Mouse (Mus musculus) adipocyte (in vitro differentiated cells): ENCODE data around the gene Rock2.

Experiments used
- DNase-seq: peaks from one replicate; pipeline ENCODE4 v3.0.0-alpha.2; 2016; ENCODE audit warnings: low spot score

Rock2 gene

DNA sequence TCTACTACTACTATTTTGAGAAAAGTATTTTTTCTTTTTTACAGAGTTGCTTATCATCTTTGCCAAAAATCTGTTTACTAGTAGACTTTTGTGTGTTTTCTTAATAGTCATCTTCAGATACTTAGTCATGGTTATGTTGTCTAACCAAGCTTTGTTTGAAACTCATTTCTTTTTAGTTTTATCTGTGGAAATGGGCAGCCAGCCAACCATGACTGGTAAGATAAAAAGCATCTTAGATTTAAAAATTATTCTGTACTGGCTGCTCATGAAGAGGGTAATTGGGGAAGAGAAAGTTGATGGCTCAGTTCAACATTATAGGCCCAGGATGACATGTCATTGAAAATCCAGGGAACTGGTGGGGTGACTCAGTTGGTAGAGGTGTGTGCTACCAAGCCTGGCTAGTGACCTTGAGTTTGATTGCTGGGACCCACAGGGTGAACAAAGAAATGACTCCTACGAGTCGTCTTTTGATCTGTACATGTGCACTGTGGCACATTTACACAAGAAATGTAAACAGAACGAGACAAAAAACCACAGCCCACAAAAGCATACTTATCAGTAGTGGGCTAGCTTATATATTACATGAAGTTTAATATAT, 6.0 kb downstream of the Rock2 start:
- DNase-seq: no peak

DNA sequence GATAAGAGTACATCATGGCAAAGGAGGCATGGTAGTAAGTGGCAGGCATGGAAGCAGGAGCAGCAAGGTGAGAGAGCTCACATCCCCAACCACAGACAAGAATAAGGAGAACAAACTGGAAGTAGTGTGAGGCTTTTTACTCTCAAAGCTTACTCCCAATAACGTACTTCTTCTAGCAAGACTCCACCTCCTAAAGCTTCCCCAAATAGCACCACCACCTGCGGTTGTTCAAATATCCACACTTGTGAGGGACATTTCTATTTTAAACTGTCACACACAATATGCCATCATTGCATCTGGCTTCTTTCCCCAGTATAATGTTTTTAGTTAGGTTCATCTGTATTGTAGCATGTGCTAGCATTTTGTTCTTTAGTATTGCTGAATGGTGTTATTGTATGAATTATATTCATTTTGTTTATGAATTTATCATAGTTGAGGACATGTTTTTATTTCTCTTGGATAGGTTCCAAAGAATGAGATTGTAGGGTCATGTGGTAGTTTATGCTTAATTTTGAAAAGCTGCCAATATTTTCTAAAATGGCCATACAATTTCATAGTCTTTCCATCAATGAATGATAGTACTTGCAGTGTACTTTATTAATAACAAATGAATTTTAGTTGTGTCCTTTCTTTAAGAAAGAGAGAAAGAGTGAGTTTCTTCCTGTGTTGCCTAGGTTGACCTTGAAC, 9.4 kb downstream of the Rock2 start:
- no peak for DNase-seq

DNA sequence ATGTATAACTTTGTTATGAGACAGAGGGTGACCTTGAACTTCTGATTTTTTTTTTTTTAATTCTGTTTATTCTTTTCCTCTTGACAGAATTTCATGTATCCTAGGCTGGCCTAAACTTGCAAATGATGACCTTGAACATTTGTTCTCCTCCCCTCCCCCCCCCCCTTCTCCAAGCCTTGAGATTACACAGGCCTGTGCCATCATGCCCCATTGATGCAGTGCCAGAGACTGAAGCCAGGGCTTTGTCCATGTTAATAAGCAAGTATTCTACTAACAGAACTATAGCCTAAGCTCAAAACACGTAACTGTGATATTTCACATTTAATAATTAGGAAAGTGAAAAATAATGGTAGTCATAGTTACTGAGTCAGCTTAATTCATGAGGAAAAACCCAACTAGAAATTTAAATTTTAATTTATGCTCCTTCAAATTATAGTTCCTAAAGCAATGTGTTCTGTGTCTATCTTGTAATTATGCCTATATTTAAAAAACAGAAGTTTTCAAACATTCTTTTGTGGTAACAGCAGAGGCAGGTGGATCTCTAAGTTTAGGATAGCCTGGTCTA, 12.7 kb downstream of the Rock2 start:
- no peak for DNase-seq

DNA sequence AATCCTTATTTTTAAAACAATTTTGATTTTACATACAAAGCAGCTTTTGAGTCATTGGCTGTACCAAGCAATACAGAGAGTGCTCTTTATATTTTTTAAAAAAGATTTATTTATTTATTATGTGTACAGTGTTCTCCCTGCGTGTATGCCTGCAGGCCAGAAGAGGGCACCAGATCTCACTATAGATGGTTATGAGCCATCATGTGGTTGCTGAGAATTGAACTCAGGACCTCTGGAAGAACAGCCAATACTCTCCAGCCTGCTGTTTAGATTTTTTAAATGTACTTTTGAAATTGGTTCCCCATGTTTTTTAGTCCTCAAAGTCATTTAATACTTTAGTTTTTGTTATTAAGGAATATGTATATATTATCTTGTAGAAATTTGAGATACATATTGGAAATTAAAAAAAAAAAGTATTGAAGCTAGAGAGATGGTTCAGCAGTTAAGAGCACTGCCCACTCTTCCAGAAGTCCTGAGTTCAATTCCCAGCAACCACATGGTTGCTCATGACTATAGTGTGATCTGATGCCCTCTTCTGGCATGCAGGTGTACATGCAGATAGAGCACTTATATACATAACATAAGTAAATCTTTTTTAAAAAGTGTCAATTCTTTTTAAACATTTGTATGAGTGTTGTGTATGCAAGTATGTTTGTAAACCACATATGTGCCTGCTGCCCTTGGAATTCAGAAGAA, 13.4 kb downstream of the Rock2 start:
- DNase-seq: no peak

DNA sequence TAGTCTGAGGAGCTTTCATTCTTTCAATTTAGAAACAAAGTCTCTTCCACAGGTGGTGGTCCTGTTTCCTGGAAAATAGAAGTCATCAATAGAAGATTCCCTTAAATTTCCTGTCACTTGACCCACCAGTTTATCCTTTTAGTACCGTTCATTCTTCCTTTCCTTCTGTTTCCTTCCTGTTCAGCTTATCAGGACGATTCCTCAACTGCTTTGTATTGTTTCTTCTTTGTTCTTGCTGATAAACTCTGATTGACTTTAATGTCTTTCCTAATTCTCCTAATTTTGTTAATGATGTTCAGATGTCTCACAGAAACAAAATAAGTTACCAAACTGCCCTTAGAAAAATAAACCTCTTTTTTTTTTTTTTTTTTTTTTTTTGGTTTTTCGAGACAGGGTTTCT, 16.8 kb downstream of the Rock2 start:
- no peak for DNase-seq

DNA sequence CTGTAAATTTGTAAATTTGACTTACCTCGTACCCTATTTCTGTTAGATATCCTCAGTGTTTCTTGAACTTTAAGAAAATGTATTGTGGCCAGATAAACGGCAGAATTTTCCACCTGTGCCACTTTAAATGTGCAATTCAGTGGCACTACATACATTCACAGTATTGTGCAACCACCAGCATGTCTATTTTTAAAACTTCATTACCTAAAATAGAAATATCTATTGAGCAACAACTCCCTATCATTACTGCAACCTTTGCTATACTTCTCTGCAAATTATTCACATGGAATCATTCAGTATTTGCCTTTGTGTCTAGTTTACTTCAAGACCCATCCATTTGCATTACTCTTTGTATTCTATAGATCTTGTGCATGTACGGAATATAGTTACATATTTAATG, 17.9 kb downstream of the Rock2 start:
- no peak for DNase-seq

DNA sequence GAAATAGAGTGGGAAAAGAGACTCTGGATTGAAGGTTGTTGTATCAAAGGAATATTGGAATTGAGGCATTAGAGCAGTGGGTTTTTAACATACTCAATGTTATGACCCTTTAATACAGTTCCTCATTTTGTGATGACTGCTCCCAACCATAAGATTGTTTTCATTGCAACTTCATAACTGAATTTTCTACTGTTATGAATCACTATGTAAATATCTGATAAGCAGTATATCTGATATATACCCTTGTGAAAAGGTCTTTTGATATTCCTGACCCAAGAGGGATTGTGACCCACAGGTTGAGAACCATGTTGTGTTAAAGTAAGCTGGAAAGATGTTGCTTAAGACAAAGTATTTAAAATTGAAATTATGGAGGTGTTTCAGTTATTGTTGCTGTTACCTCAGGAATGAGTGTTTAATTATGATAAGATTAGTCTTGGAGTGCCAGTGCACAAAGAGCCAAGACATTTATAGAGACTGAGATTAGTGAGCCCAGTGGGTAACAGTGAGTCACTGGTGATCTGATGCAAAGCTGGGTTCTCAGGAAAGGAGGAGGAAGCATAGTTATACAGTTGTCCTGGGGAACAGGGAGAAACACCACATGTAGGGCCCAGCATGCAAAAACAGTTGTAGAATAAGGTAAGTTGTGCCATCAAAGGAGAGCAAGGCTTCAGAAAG, 25.6 kb downstream of the Rock2 start:
- no peak for DNase-seq

DNA sequence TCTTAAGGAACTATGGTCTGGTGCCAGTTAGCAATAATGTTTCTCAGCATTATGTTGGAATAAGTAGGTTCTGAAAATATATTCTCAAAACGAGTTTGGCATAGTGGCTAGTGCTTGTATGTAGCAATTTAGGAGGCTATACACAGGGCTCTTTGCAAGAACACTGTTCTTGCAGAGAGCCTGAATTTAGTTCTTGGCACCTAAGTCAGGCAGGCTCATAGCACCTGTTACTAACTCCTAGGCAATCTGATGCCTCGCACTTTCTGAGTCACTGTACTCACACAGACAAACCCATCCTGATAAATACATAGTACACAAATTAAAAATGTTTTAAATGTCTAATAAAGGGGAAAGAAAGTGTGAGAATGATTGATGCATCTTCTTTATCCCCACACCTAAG, 33.2 kb downstream of the Rock2 start:
- no peak for DNase-seq

DNA sequence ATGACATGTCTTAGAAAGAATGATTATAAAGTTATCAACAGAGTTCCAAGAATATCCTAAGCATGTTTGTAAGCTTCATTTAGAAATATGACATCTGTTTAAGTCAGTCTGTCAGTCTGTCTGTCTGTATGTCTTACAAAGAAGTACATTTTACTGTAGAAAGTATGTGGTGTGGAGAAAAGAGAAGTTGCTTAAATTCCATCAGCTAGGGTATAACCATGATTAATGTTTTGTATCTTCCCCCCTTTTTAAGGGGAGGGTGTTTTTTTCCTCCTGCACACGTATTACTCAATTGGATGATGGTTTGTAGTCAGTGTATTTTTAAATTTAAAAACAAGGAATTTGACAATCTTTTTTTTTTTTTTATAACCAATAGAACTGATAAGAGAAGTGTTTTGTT, 39.7 kb downstream of the Rock2 start:
- no peak for DNase-seq

DNA sequence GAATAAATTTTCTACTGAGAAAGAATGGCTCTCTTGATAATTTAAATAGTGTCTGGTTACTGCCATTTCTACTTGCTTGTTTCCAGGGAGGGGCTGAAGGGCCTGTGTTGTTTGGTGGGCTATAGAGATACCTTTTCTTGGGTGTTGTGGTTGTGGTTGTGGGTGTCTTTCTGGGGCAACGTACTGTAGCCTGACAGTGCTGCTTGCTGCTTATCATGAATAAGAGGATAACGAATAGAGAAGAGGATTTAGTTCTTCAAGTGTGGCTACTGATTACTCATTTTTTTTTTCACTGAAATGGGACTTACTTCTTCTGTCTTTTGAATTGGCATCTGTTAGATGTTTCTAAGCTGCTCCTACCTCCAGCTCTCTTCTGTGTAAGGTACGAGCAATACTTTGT, 47.3 kb downstream of the Rock2 start:
- no peak for DNase-seq

DNA sequence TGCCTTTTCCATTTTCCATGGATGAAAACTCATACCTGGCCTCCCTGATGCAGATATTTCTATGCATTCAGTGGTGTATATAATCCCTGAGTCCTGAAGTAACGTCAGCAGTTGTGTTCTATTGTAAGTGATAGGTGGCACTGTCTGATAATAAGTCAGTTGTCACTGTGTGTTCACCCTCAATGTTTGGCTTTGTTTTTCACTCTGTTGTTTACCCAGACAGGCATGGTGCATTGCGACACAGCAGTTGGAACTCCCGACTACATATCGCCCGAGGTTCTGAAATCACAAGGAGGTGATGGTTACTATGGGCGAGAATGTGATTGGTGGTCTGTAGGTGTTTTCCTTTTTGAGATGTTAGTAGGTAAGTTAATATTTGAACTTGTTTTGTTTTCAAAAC, 53.5 kb downstream of the Rock2 start:
- peak; percentile 48 for DNase-seq

DNA sequence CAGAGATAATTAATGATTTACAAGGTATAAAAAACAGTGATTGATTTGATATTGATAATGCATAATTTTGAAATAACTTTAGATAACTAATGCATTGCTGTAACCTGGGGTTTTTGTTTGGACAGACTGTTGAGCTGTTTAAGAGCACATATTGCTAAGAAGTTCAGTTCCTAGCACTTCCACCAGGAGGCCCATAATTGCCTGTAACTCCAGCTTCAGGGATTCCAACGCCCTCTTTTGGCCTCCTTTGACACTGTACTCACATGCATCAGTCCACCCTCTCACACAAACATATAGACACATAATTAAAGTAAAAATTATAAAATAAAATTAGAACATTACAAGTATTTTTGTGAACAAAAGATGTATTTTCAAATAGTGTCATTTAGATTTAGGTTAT, 64.2 kb downstream of the Rock2 start:
- DNase-seq: peak; percentile 20

DNA sequence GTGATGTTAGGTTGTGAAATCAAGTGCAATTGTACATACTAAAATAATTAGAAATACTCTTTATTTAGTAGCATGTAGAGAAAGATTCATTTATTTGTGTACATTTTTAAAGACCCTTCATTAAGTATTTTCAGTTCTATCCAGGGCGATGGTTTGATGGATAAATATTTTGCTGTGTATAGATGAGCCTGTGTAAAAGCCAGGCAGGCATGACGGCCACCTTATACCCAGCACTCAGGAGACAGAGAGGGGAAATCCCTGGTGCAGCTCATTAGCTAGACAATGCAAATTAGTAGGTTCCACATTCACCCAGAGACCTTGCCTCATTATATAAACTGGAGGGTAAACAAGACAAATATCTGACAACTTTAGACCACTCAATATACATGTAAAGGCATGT, 68.7 kb downstream of the Rock2 start:
- no peak for DNase-seq

DNA sequence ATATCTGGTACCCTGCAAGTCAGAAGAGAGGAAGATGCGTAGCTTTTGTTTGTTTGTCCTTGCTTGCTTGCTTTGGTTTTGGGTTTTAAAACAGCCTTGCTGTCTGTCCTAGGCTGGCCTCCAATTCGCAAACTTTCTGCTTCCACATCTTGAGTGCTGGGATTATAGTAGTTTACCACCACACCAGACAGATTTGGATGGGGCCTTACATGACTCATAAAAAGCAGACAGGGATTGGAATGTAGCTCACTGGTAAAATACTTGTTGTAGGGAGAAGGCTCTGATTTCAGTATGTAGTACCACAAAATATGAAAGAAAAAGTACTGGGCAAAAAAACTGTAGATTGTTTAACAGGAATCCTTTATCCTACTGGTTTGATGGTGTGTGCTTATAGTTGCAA, 72.1 kb downstream of the Rock2 start:
- no peak for DNase-seq

DNA sequence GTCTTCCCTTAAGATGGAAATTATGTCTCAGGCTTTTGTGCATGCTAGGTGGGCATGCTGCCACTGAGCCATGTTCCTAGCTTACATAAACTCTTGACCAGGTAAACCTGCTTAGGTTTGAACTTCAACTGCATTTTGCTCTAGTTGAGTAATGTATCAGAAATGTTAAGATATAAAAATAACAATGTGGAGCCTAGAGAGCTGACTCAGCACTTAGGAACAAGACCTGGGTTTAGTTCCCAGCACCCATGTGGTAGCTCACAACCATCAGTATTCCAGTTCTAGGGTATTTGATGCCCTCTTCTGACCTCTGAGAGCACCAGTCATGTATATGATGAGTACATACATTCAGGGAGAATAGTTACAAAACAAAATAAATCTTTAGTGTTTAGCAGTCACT, 82.4 kb downstream of the Rock2 start:
- no peak for DNase-seq

DNA sequence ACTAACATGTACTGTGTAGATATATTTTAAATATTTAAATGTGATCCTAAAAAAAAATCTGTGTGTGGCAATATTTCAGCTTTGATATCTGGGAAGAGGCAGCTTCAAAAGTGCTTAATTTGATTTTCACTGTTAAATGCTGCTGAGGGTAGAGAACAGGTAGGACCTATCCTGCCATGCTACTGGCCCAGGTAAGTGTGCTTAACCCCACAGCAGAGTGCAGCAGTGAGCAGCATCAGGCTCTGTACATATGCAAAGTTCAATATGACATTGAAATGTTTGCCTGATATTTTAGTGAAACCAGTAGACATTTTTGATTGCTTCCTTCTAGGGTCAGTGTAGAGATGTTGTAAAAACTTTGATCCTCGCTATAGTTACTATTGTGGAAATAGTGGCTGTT, 91.1 kb downstream of the Rock2 start:
- no peak for DNase-seq

DNA sequence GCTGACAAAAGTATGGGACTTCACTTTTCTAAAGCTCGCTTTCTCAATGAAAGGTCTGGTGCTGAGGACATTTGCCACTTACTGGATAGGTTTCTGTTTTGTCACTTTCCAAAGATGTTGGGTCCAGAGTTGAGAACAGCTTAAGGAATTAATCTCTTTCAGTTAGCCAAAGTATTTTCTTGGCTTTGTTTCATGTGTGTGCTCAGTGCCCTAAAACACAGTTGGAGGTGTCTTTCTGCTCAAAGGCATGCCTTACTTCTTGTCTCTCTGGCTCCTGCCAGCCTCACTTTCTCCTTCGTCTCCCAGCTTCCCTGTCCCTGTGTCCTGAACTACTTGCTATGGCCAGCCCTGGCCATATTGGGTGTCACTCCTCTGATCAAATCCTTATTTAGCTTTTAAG, 96.7 kb downstream of the Rock2 start:
- peak; percentile 54 for DNase-seq

DNA sequence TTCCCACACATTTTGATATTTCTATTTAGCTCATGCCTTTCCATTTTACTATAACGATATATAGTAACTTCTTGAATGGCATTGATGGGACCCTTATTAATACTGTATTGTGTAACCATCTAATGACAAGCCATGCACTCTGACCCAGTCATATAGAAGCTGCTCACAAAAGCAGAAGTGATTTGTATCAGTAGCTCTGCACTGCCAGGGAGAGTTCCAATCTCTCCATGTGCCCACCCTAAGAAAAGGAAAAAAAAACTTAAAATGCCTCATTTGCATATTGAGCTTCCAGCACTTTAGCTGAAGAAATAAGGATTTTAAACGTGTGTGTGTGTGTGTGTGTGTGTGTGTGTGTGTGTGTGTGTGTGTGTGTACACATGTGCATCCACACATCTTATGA, 97.7 kb downstream of the Rock2 start:
- no peak for DNase-seq

DNA sequence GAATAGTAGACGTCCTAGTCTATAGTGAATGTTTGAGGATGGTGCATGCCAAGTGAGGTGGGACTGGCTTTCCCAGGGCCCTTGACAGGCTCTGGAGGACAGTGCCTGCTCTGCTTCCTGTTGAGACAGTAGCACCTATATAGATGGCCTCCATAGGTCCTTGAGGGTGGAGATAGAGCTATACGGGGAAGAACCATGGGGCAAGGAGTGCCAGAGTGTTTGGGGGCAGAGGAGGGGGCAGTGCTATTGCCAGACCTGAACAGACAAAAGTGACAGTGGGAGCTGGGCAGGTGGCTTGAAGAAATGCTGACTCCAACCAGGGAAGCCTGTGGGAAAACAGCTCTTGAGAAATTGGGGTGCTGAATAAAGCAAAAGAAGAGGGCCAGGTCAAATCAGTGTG, 99.6 kb downstream of the Rock2 start:
- no peak for DNase-seq

DNA sequence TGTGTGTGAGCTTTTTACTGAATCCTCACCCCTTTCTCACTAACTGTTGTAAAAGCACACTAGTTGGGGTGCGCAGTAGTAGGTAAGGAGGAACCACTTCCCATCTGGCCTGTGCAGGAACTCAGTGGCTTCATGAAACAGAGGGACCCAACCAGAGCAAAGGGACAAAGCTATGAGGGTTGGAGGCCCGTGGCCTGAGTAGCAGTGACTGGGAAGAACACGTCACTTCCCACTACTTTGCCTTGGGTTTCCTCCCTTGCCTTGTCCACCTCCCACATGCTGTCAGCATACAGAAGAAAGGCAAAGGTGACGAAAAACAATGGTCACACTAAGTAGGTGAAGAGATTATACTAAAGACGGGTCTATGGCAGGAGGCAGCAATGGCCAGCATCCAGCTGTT, 101.6 kb downstream of the Rock2 start:
- peak; percentile 45 for DNase-seq

DNA sequence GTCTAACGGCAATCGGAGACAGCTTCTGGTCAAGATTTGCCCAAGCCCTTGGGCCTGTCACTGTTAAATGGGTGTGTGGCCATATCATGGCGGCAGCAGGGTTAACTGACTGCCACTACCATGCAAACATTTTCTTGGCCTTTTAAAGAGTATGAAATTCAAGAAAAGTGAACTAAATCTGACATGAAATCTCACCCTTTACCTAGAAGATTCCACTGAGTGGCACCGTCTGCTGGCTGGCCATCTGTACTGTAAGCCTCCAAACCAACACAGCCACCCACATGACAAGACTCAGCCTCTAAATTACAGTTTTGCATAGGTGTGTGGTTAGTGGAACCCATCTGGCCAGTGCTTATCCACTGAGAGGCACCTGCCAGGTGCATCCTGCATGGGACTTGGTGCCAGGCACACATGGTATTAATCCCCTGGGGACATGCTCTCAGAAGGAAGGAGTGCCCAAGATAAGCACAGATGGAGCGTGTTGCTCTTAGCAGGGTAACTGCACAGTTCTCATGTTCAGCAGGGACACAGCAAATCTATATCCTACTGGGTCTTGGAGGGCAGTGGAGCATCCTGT, 102.3 kb downstream of the Rock2 start:
- no peak for DNase-seq

DNA sequence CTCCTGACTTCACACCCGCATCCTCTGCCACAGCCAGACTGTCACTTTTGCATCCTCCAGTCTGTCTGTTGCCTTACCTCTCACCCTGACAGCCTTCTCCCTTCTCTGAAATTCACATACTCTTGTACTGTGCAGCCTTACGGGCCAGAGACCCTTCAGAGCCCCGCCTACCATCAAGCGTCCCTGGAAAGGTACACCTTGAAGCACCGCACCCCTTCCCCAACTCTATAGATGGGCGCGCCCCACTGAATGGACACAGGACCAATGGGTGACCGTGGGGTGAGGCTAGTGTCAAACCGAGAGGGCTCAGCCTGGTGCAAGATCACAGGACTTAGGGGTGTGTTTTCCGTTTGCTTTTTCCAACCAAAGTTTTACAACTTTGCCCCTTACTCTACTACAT, 104.5 kb downstream of the Rock2 start:
- no peak for DNase-seq
